In genomic region chr6:54428850-54429446, GRCm38 (mm10) we compare ENCODE assay signal across 7 mouse cellular contexts. TPM values are rescaled to one million over a fixed set of nuclear protein-coding genes. Genes with fewer than 3 reads are reported as not detected.
A peak's percentile ranks its signal among the peaks of the same experiment; 100 is the strongest.
DNase-seq lines count a peak whose midpoint lies in the region; ATAC-seq and TF ChIP-seq lines count a peak whose summit lies in the region.

No protein-coding gene starts in this region.

- H3K27me3 ChIP-seq in lung, embryonic 14.5 days (ENCODE audit: insufficient read depth, low read length), result peaks cover 24% of the 10 kb centered on the region
- peaks cover 42% of the 10 kb centered on the region for H3K27me3 ChIP-seq in forebrain, embryonic 12.5 days
- peaks cover 47% of the 10 kb centered on the region for H3K27me3 ChIP-seq in limb, embryonic 12.5 days
- no peaks in the 10 kb centered on the region for H3K27me3 ChIP-seq in small intestine, adult 2 months (ENCODE audit: control insufficient read depth, insufficient read depth, low read length)

- H3K36me3 ChIP-seq in lung, embryonic 14.5 days (ENCODE audit: insufficient read depth), result no peaks in the 10 kb centered on the region
- H3K36me3 ChIP-seq in forebrain, embryonic 12.5 days (replicated peaks), result no peaks in the 10 kb centered on the region
- H3K36me3 ChIP-seq in limb, embryonic 12.5 days, result no peaks in the 10 kb centered on the region
- no peaks in the 10 kb centered on the region for H3K36me3 ChIP-seq in small intestine, adult 2 months (ENCODE audit: control insufficient read depth, insufficient read depth, low read length)

- peak; percentile 23; the same call in 1 of the 2 replicates for ATAC-seq in lung, embryonic 14.5 days (ENCODE audit: insufficient read depth)
- no peak; the same call in 1 of the 2 replicates for ATAC-seq in forebrain, embryonic 12.5 days (ENCODE audit: low FRiP score)
- ATAC-seq in limb, embryonic 12.5 days (ENCODE audit: insufficient number of reproducible peaks, insufficient read depth, low FRiP score, low TSS enrichment, low read depth), result 0 out of 2 replicates have a peak, but pooled peaks have one; percentile 2
- ATAC-seq in frontal cortex, adult (ENCODE audit: low TSS enrichment), result no peak

- H3K4me1 ChIP-seq in lung, embryonic 14.5 days (ENCODE audit: insufficient read depth), result peaks cover 8% of the 10 kb centered on the region; the same call in 1 of the 2 replicates
- H3K4me1 ChIP-seq in forebrain, embryonic 12.5 days, result peaks cover 12% of the 10 kb centered on the region
- H3K4me1 ChIP-seq in limb, embryonic 12.5 days (replicated peaks), result peaks cover 12% of the 10 kb centered on the region
- H3K4me1 ChIP-seq in small intestine, adult 2 months (ENCODE audit: control insufficient read depth, insufficient read depth, insufficient read length, low read length), result no peaks in the 10 kb centered on the region; the same call in 1 of the 2 replicates

- TF ChIP-seq POLR2A in small intestine, adult 2 months (IDR thresholded peaks at IDR 0.05; ENCODE audit: low read depth, low read length), result no peak

- 4% methylated on average over 14 of the region's 14 CpGs for WGBS in lung, embryonic 14.5 days
- 9% methylated on average over 14 of the region's 14 CpGs for WGBS in forebrain, embryonic 12.5 days
- WGBS in limb, embryonic 12.5 days, result 4% methylated on average over 14 of the region's 14 CpGs
- WGBS in small intestine, adult 2 months, result 5% methylated on average over 14 of the region's 14 CpGs

- H3K4me3 ChIP-seq in lung, embryonic 14.5 days (ENCODE audit: low read depth, low read length), result peak overlapping the region; percentile 48
- H3K4me3 ChIP-seq in forebrain, embryonic 12.5 days (replicated peaks), result peak overlapping the region; percentile 54
- peak overlapping the region; percentile 57 for H3K4me3 ChIP-seq in limb, embryonic 12.5 days (replicated peaks)
- peak overlapping the region; percentile 89 for H3K4me3 ChIP-seq in small intestine, adult 2 months (ENCODE audit: low read depth, low read length)

- H3K4me2 ChIP-seq in lung, embryonic 14.5 days, result peak overlapping the region; percentile 94
- peak overlapping the region; percentile 83 for H3K4me2 ChIP-seq in forebrain, embryonic 12.5 days
- H3K4me2 ChIP-seq in limb, embryonic 12.5 days, result peak overlapping the region; percentile 96

- no peak for TF ChIP-seq CTCF in lung, embryonic 14.5 days (IDR thresholded peaks at IDR 0.05; ENCODE audit: low read depth)
- TF ChIP-seq CTCF in small intestine, adult 2 months (IDR thresholded peaks at IDR 0.05; ENCODE audit: extremely low read depth, insufficient read length, insufficient replicate concordance, low read depth, low read length), result no peak

- peak overlapping the region; percentile 52 for H3K9ac ChIP-seq in lung, embryonic 14.5 days
- peak overlapping the region; percentile 53 for H3K9ac ChIP-seq in forebrain, embryonic 12.5 days
- H3K9ac ChIP-seq in limb, embryonic 12.5 days (replicated peaks), result peak overlapping the region; percentile 60; the same call in 1 of the 2 replicates

- no peak for DNase-seq in lung, embryonic 14.5 days
- DNase-seq in lung, postnatal 25 days (ENCODE audit: low spot score), result no peak
- DNase-seq in cerebellum, adult 8-10 months, result no peak

- no peak overlapping the region for H3K27ac ChIP-seq in lung, embryonic 14.5 days (ENCODE audit: low read depth)
- no peak overlapping the region for H3K27ac ChIP-seq in forebrain, embryonic 12.5 days
- no peak overlapping the region for H3K27ac ChIP-seq in limb, embryonic 12.5 days
- no peak overlapping the region for H3K27ac ChIP-seq in small intestine, adult 2 months (ENCODE audit: insufficient read depth, low read depth, low read length)

- H3K9me3 ChIP-seq in lung, embryonic 14.5 days (ENCODE audit: low read depth, low read length), result no peaks in the 10 kb centered on the region
- H3K9me3 ChIP-seq in forebrain, embryonic 12.5 days, result no peaks in the 10 kb centered on the region
- H3K9me3 ChIP-seq in limb, embryonic 12.5 days, result no peaks in the 10 kb centered on the region

RNA-seq across cellular contexts. Expression of gene Wipf3, which starts 0.5 kb away (rescaled TPM):
- 1.9 and 2.2 TPM in 2 replicates for polyA plus RNA-seq in lung, embryonic 14.5 days (2014; fragmentation: Nextera tagmentation; extraction: Ambion mirVana)
- polyA plus RNA-seq in forebrain, embryonic 12.5 days (2016; fragmentation: Nextera tagmentation; extraction: Ambion mirVana), result 1.6 and 1.7 TPM in 2 replicates
- 1.0 and 1.1 TPM in 2 replicates for polyA plus RNA-seq in limb, embryonic 12.5 days (2016; fragmentation: Nextera tagmentation; extraction: Ambion mirVana)
- polyA plus RNA-seq in small intestine, adult 2 months (2012; rRNA removed), result 4.2 and 8.8 TPM in 2 replicates

Comparison
In these comparisons a context has a peak if more than half of its experiments do, and no peak if none do; other contexts are left out.
1. ATAC-seq: peak in lung, embryonic 14.5 days (single experiment) and limb, embryonic 12.5 days (single experiment); none in forebrain, embryonic 12.5 days (single experiment) and frontal cortex, adult (single experiment).
2. Peak in every context shown above with its lines, with median percentiles within 50 percentile points of each other: H3K4me2 ChIP-seq, H3K4me3 ChIP-seq and H3K9ac ChIP-seq.